Mouse (Mus musculus): ENCODE data around the gene Alpk1.
A peak's percentile ranks its signal among the peaks of the same experiment; 100 is the strongest.

- 0 out of 2 replicates have a peak, but pooled peaks have one; percentile 20 for TF ChIP-seq POLR2A (IDR thresholded peaks at IDR 0.05; ENCODE audit: borderline replicate concordance, low read depth, low read length)
- no peak for TF ChIP-seq CTCF (IDR thresholded peaks at IDR 0.05; ENCODE audit: low read depth, low read length)
Measured at GRCm38 (mm10) chr3:127791056-127791483, 10.7 kb upstream of the Alpk1 start.
